Mouse (Mus musculus) 416B (cell line): Measurements from ENCODE around the gene Slc30a1.
A peak's percentile ranks its signal among the peaks of the same experiment; 100 is the strongest.

Experiments
- DNase-seq: peaks from one replicate; pipeline ENCODE4 v3.0.0; 2011; ENCODE audit warnings: low read depth

The Slc30a1 gene

DNA sequence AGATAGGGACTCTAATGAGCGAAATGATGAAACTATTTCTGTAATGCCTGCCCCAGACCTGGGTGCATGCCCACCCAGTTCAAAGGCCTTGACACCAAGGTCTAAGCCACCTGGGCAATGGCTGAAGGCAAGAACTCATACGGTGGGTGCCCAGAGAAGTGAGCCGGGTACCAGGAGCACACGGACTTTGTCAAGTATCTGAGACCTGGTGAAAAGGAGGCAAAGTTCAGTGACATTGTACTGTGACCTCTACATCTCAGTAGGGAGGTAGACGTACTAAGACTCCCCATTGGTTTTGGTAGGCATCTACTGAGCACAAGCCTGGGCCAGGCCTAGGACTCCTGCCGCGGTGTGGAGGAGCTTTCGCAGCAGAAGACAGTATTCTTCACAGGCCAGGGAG, 38.8 kb downstream of the Slc30a1 start:
- no peak for DNase-seq

DNA sequence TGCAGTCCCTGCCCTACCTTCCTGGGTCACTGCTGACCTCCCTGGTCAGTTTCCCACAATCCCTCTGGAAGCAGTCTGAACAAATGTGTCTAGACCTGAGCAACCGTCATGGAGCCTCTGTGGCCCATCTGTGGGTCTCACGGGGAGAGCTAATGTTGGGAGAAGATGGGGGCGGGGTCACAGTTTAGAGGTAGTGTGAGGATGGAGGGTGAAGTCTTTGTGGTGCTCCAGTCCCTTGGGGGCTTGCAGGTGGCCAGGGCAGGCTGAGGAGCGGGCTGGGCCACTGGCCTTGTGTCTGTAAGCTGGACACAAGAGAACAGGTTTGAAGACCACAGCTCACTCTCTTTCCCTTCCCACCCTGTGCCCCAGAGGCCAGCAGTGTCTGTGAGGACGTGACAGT, 39.2 kb downstream of the Slc30a1 start:
- no peak for DNase-seq

DNA sequence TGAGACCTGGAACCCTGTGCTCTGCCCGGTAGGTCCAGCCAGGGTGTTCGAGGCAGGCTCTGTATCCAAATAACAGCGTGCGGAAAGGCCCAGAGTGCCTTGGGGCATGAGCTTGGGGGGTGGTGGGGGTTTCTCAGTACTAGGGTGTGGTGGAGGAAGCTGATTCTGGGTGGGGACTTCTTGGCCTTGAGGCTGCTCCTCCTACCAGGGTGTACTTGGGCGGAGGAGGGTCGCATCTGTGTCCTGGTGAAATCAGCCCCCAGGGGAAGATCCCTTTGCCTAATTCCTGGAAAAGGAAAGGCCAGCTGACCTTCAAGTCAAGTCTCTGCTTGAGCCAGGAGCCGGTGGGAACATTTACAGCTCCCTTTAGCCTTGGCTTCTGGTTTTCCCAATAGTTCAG, 39.7 kb downstream of the Slc30a1 start:
- no peak for DNase-seq

DNA sequence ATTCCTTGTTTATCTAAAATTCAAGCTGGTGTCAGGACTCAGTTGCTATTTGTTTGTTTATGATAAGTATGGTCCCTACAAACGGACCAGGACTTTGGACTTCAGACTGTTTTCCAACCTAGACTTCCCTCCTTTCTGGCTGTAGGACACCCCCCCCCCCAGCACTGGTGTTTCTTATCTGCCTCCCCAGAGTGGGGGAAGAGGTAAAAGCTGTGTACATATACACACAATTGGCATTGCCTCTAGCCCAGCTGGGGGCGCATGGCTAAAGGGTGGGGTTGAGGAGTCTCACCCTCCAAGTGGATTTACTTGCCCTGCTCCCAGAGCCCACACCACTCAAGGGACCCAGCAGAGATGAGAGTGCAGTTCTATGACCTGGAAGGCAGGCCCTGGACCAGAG, 40.3 kb downstream of the Slc30a1 start:
- DNase-seq, result no peak

DNA sequence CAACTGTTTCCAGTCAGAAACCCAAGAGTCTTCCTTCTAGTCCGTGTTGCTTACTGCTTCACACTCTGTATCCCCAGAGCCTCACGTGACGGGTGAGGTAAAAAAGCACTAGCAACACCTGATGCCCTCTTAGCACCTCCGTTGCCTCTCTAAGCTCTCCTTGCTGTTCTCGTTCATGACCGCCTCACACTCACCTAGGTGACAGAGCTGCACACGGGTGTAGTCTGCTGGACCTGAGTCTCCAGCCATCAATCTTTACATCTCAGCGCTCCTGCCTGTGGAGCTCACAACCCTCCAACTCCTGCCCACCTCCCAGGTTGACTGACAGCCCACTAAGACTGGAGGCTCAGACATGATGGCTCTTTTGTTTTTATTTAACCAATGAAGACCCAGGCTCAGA, 41.2 kb downstream of the Slc30a1 start:
- DNase-seq, result no peak

DNA sequence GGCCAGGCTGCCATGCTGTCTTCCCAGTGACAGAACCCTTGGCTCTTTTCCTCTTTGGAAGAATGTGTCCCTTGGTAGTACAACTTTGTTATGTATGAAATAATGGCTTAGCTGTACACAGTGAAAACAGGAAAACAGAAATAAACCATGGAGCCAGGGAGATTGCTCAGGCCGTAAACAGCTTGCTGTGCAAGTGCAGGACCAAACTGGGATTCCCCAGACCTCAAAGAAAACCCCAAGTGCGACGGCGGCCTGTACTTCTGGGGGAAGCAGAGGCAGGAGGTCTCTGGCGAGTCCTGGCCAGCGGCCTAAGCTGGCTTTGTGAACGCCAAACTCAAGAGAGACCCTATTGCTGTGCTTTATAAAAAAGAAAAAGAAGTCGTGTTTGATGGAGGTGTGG, 42.0 kb downstream of the Slc30a1 start:
- no peak for DNase-seq

DNA sequence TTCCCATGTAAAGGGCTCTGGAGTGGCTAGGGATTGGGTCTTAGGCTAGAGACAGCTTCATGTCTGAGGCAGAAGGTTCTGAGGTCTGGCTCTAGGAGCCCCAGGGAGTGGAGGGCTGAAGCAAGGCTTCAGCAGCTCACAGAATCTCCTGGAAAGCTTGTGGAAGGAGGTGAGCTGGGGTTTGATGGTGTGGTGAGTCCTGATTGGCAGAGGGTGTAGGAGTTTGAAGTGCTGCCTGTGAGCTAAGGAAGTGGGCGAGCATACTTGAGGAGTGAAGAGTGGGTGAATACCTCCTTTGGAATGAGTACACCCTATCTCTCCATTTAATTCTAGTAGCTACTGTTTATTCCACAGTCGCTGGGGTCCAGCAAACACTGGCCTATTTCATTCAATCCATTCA, 44.0 kb downstream of the Slc30a1 start:
- DNase-seq, result no peak

DNA sequence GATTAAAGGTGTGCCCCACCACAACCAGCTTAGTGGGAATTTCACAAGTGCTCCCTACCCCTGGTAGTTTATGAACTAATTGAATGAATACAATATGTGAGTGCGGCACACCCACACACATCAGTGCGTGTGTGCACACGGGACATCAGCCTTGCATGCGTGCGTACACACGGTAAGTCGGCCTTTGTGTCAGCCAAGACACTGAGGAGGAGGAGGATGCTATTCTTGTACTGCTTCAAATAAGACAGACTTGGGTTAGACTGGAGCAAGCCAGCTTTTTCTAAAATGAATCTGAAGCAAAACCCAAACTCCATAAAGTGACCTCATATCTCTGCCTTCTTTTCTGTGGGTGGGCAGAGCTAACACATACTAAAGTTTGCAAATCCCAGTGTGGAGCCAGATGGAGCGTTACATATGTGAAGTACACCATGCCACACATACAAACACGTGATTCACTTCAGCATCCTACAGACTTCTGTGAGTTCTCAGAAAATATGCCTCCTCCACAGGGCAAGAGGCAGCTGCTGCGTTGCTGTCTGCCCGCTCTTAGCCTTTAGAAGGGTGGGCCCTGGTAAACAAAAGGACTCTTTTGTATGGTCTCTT, 46.3 kb downstream of the Slc30a1 start:
- no peak for DNase-seq

DNA sequence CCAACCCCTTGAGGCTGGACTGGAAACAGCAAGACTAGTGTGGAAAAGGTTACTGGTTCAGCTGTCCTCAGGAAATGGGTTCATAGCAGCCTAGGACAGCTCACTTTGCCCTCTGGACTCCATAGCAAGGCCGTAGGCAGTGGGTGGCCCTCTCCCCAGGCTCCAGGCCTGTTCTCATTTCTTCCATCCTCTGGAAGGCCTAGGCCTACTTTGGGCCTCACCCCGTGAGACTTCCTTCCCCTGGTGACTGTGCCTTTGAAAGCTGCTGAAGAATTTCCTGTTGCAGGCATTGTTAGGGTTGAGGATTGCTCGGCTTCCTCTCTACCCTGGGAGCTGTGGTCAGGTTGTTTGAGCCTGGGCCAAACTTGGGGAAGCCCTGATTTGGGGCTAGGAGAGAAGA, 48.5 kb downstream of the Slc30a1 start:
- peak; percentile 72 for DNase-seq

DNA sequence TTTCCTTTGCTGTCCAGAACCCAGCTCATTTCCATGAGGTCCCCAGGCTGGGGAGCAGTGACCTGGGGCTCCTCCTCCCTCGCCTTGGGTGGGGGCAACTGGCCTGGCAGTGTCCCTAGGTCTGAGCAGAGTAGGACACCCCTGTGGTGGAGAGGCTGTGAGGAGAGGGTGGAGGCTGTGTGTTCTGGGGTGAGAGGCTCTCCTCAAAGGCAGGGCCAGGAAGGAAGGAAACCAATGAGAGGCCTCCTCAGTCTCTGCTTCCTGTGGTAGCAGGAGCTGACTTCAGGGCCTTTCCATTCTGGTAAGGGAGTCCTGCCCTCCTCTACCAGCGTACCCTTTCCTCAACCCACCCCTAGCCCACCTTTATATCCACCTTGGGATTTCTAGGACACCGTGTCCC, 49.7 kb downstream of the Slc30a1 start:
- no peak for DNase-seq

DNA sequence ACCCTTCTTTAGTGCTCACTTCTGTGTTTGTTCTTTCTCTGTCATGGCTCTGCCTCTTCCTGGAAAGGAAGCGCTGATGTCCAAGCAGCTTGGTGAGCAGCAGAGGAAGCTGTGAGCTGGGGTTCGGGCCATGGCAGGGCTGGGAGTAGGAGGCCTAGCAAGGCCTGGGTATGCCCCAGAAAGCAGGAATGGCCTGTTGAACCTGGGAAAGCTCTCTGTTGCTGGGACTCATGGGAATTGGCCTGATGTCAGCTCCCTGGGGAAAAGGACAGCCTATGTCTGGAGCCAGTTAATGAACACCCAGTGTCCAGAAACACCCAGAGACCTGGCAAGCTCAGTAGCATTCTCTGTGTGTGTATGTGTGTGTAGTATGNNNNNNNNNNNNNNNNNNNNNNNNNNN, 50.3 kb downstream of the Slc30a1 start:
- no peak for DNase-seq

DNA sequence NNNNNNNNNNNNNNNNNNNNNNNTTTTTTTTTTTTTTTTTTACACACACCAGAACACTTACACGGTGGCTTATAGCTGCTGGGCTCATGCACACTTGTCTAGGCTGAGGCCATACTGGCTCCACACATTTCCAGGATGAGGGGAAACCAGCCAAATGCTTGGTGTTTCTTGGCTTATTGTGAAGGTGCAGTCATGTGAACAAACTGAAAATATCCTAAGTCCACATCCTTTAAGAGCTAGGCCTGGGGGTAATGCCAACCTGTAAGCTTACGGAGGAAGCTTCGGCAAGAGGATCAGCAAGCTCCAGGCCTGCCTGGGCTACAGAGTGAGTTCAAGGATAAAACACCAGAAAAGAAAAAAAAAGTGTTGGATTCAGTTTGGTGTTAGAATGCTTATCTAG, 50.8 kb downstream of the Slc30a1 start:
- no peak for DNase-seq

DNA sequence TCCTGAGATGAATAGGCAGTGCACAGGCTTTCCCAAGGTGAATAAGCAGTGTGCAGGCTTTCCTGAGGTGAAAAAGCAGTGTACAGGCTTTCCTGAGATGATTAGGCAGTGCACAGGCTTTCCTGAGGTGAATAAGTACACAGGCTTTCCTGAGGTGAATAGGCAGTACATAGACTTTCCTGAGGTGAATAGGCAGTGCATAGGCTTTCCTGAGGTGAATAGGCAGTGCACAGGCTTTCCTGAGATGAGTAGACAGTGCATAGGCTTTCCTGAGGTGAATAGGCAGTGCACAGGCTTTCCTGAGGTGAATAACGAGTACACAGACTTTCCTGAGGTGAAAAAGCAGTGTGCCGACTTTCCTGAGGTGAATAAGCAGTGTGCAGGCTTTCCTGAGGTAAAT, 54.4 kb downstream of the Slc30a1 start:
- no peak for DNase-seq
